Mouse (Mus musculus) forebrain, embryonic 11.5 days (tissue): ENCODE data around the gene Pnkd. TPM values are rescaled to one million over a fixed set of nuclear protein-coding genes. Genes with fewer than 3 reads are reported as not detected.
"Not testable (repeated sequence)": the region's sequence is repeated elsewhere in the genome, so short reads cannot be mapped to it uniquely, and the experiment has no call there.

Experiments
- ATAC-seq: fragments of 200-750 bp; cut with Nextera tagmentation; replicated peaks from 2 replicates; pipeline ENCODE4 v1.8.0; 2017; ENCODE audit warnings: moderate TSS enrichment; ENCODE audit not compliant: low FRiP score
- DNase-seq: peaks from one replicate; pipeline ENCODE4 v3.0.0-alpha.2; 2017; ENCODE audit warnings: low spot score
- H3K27ac ChIP-seq: fragments of 300-500 bp; sonication (generic); 2 replicates; pipeline ENCODE4 v1.5.1; 2014; ENCODE audit warnings: low read depth, low read length
- H3K27me3 ChIP-seq: fragments of 300-500 bp; sonication (generic); 2 replicates; pipeline ENCODE4 v1.6.1; 2014; ENCODE audit warnings: mild to moderate bottlenecking, low read length, mixed read lengths; ENCODE audit not compliant: control insufficient read depth, insufficient read depth
- H3K36me3 ChIP-seq: fragments of 300-500 bp; sonication (generic); 2 replicates; pipeline ENCODE4 v1.6.1; 2014; ENCODE audit warnings: mild to moderate bottlenecking, low read length, moderate library complexity, mixed read lengths; ENCODE audit not compliant: control insufficient read depth, insufficient read depth
- H3K4me1 ChIP-seq: fragments of 300-500 bp; sonication (generic); replicated peaks from 2 replicates; pipeline ENCODE4 v1.6.1; 2014; ENCODE audit warnings: low read length, mixed read lengths; ENCODE audit not compliant: control insufficient read depth, insufficient read depth
- H3K4me2 ChIP-seq: fragments of 300-500 bp; sonication (generic); 2 replicates; pipeline ENCODE4 v1.6.1; 2014; ENCODE audit warnings: low read depth, mild to moderate bottlenecking, low read length, moderate library complexity, mixed read lengths; ENCODE audit not compliant: severe bottlenecking
- H3K4me3 ChIP-seq: fragments of 300-500 bp; sonication (generic); 2 replicates; pipeline ENCODE4 v1.5.1; 2014; ENCODE audit warnings: low read depth, low read length
- H3K9ac ChIP-seq: fragments of 300-500 bp; sonication (generic); 2 replicates; pipeline ENCODE4 v1.6.1; 2014; ENCODE audit warnings: low read length
- H3K9me3 ChIP-seq: fragments of 300-500 bp; sonication (generic); 2 replicates; pipeline ENCODE4 v1.6.1; 2016; ENCODE audit warnings: low read length, mixed read lengths; ENCODE audit not compliant: control insufficient read depth
- WGBS: fragments of 180-500 bp; shearing (Covaris S2); extraction: QIAGEN DNeasy Blood & Tissue Kit; methylation state at CpG from one replicate; pipeline ENCODE4 v1.1.7; 2014; 5-methylcytosine and 5-hydroxymethylcytosine counted together
- polyA plus RNA-seq: library from polyadenylated mRNA; unstranded; fragments of >200 nt; fragmentation: Nextera tagmentation; extraction: Ambion mirVana; gene quantifications from 2 replicates; pipeline ENCODE4 v1.2.1, GENCODE M21; 2014

Gene Pnkd
- polyA plus RNA-seq, 1 experiment from 2014 or later, result 98.4 TPM

GRCm38 (mm10) chr1:74335436-74336170, 50.9 kb downstream of the Pnkd start:
- Histone ChIP-seq H3K27ac (no peak overlapping the region), H3K36me3 (no peaks in the 10 kb centered on the region), H3K27me3 (no peaks in the 10 kb centered on the region), H3K9ac (no peak overlapping the region), H3K4me1 (peaks cover 6% of the 10 kb centered on the region), H3K4me2 (no peak overlapping the region), H3K9me3 (no peaks in the 10 kb centered on the region), H3K4me3 (no peak overlapping the region)
- ATAC-seq, result no peak
- DNase-seq, result no peak
- WGBS, result 80% methylated on average over 6 of the region's 6 CpGs

DNA sequence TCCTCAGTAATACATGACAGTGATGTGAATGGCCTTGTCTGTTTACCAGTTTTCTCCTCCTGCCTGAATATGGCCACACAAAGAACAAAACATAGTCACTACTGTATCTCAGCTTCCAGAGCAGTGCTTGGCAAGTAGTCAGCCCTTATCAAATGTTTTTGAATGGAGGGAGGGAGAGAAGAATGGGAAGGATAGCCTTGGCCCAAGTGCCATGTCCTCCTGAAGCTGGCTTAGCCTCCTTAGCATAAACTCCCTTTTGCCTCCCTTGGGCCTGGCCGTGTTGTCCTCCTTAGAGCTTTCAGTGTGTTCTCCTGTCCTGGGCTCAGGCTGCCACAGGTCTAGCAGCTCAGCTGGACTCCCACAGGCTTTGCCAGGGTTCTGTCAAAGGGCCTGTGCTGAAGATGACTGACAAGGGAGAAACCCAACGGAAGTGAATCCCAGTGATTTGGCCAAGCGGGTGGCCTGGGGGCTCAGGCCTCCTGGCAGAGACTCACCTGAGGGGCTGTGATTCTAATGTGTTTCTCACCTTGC, 52.6 kb downstream of the Pnkd start:
- H3K36me3 ChIP-seq, result no peaks in the 10 kb centered on the region
- peaks cover 6% of the 10 kb centered on the region for H3K4me1 ChIP-seq
- no peak overlapping the region for H3K4me2 ChIP-seq
- H3K9me3 ChIP-seq, result no peaks in the 10 kb centered on the region
- ATAC-seq (no peak), DNase-seq (no peak)
- no peak overlapping the region for H3K27ac ChIP-seq
- H3K9ac ChIP-seq, result no peak overlapping the region
- H3K27me3 ChIP-seq, result no peaks in the 10 kb centered on the region
- no peak overlapping the region for H3K4me3 ChIP-seq
- 91% methylated on average over 3 of the region's 3 CpGs for WGBS

- 95% methylated on average over 5 of the region's 5 CpGs for WGBS
- peaks cover 5% of the 10 kb centered on the region for H3K4me1 ChIP-seq
- DNase-seq, result no peak
- no peak overlapping the region for H3K9ac ChIP-seq
- no peak overlapping the region for H3K4me3 ChIP-seq
- no peaks in the 10 kb centered on the region for H3K27me3 ChIP-seq
- no peak overlapping the region for H3K4me2 ChIP-seq
- no peaks in the 10 kb centered on the region for H3K36me3 ChIP-seq
- H3K9me3 ChIP-seq, result no peaks in the 10 kb centered on the region
- no peak for ATAC-seq
- no peak overlapping the region for H3K27ac ChIP-seq
These were observed 53.3 kb downstream of the Pnkd start for GRCm38 (mm10) chr1:74338013-74338412.

- WGBS, result 83% methylated on average over 4 of the region's 4 CpGs
- Histone ChIP-seq H3K27ac (no peak overlapping the region), H3K4me1 (no peaks in the 10 kb centered on the region)
These were observed 53.9 kb downstream of the Pnkd start for GRCm38 (mm10) chr1:74338626-74339025.

GRCm38 (mm10) chr1:74339917-74340316, 55.2 kb downstream of the Pnkd start:
- WGBS, result 85% methylated on average over 9 of the region's 9 CpGs
- no peaks in the 10 kb centered on the region for H3K36me3 ChIP-seq
- no peak overlapping the region for H3K27ac ChIP-seq
- no peak overlapping the region for H3K4me2 ChIP-seq
- H3K4me1 ChIP-seq, result no peaks in the 10 kb centered on the region
- DNase-seq (no peak), ATAC-seq (no peak)
- no peaks in the 10 kb centered on the region for H3K9me3 ChIP-seq
- H3K4me3 ChIP-seq, result no peak overlapping the region
- no peak overlapping the region for H3K9ac ChIP-seq
- H3K27me3 ChIP-seq, result no peaks in the 10 kb centered on the region

More at GRCm38 (mm10) chr1:74338626-74339025, 53.9 kb downstream of the Pnkd start:
- Histone ChIP-seq H3K9me3 (no peaks in the 10 kb centered on the region), H3K4me3 (no peak overlapping the region), H3K27me3 (no peaks in the 10 kb centered on the region), H3K36me3 (no peaks in the 10 kb centered on the region), H3K4me2 (no peak overlapping the region), H3K9ac (no peak overlapping the region)
- ATAC-seq (no peak), DNase-seq (no peak)

GRCm38 (mm10) chr1:74340361-74340764, 55.6 kb downstream of the Pnkd start:
- no peaks in the 10 kb centered on the region for H3K27me3 ChIP-seq
- H3K4me3 ChIP-seq, result no peak overlapping the region
- H3K9ac ChIP-seq, result no peak overlapping the region
- no peaks in the 10 kb centered on the region for H3K9me3 ChIP-seq
- no peaks in the 10 kb centered on the region for H3K36me3 ChIP-seq
- DNase-seq (no peak), ATAC-seq (no peak)
- WGBS, result 99% methylated on average over 6 of the region's 6 CpGs
- no peak overlapping the region for H3K4me2 ChIP-seq
- no peak overlapping the region for H3K27ac ChIP-seq
- no peaks in the 10 kb centered on the region for H3K4me1 ChIP-seq

DNA sequence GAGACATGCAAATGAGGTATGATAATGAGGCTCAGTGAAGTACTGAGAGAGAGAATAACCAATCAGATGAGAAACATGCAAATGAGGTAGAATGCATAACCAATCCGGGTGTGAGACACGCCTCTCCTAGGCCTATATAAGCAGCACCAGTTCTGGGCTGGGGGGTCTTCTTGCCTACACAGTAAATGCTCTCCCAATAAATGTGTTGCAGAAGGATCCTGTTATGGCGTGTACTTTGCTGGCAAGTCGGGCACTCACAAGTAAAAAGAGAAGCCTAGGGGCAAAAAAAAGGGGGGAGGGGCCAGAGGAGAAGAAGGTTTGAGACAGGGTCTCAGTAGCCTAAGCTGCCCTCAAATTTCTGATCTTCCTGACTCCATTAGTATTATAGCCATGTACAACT, 56.3 kb downstream of the Pnkd start:
- not testable (repeated sequence) for H3K27ac ChIP-seq, ATAC-seq, H3K27me3 ChIP-seq, H3K4me2 ChIP-seq, H3K9me3 ChIP-seq, H3K9ac ChIP-seq, H3K4me1 ChIP-seq, H3K4me3 ChIP-seq, DNase-seq, H3K36me3 ChIP-seq
- WGBS, result 90% methylated on average over 4 of the region's 4 CpGs

DNA sequence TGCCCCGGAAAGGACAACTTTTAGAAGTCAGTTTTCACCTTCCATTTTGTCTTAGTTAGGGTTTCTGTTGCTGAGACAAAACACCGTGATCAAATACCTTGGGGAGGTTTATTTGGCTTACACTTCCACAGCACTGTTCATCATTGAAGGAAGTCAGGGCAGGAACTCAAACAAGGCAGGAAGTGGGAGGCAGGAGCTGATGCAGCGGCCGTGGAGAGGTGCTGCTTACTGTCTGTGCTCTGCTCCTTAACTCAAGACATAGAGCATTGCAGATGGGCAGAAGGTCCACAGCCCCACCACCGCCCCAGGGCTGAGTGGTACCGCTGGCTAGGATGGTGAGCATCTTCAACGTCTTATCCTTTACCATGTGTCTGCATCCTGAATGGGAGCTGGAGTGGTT, 57.2 kb downstream of the Pnkd start:
- no peaks in the 10 kb centered on the region for H3K36me3 ChIP-seq
- no peak for DNase-seq

GRCm38 (mm10) chr1:74342308-74342707, 57.6 kb downstream of the Pnkd start:
- no peak for DNase-seq
- no peak overlapping the region for H3K27ac ChIP-seq
- no peak for ATAC-seq
- no peaks in the 10 kb centered on the region for H3K4me1 ChIP-seq
- no peak overlapping the region for H3K4me2 ChIP-seq
- H3K9me3 ChIP-seq, result no peaks in the 10 kb centered on the region
- H3K36me3 ChIP-seq, result no peaks in the 10 kb centered on the region
- H3K9ac ChIP-seq, result no peak overlapping the region
- WGBS, result 93% methylated on average over 1 of the region's 1 CpGs
- H3K4me3 ChIP-seq, result no peak overlapping the region
- H3K27me3 ChIP-seq, result no peaks in the 10 kb centered on the region

More for the DNA sequence above, 57.2 kb downstream of the Pnkd start:
- no peaks in the 10 kb centered on the region for H3K9me3 ChIP-seq
- H3K4me2 ChIP-seq, result no peak overlapping the region
- no peaks in the 10 kb centered on the region for H3K27me3 ChIP-seq
- ATAC-seq, result no peak
- WGBS, result 92% methylated on average over 7 of the region's 7 CpGs
- no peak overlapping the region for H3K27ac ChIP-seq
- H3K4me3 ChIP-seq, result no peak overlapping the region
- no peaks in the 10 kb centered on the region for H3K4me1 ChIP-seq
- H3K9ac ChIP-seq, result no peak overlapping the region
